Mouse (Mus musculus) spleen, adult 2 months (tissue): Measurements from ENCODE around the gene Ablim1. TPM values are rescaled to one million over a fixed set of nuclear protein-coding genes. Genes with fewer than 3 reads are reported as not detected.

Experiments
- DNase-seq, 2 experiments: peaks; one replicate each; pipeline versions ENCODE4 v3.0.0 to v3.0.0-alpha.2; 2012 to 2021; ENCODE audit warnings: low spot score in 2 of 2, low read depth in 1 of 2
- H3K27ac ChIP-seq: fragments of 200-500 bp; 2 replicates; pipeline ENCODE4 v1.5.1; 2012; ENCODE audit warnings: low read length, inconsistent platforms; ENCODE audit not compliant: insufficient read depth
- H3K27me3 ChIP-seq: fragments of 200-500 bp; 2 replicates; pipeline ENCODE4 v1.6.1; 2012; ENCODE audit warnings: mild to moderate bottlenecking, moderate library complexity, low read length, inconsistent platforms; ENCODE audit not compliant: control insufficient read depth, insufficient read depth
- H3K36me3 ChIP-seq: fragments of 200-500 bp; 2 replicates; pipeline ENCODE4 v1.6.1; 2012; ENCODE audit warnings: mild to moderate bottlenecking, low read length, inconsistent platforms; ENCODE audit not compliant: control insufficient read depth, insufficient read depth
- H3K4me1 ChIP-seq: fragments of 200-500 bp; 2 replicates; pipeline ENCODE4 v1.6.1; 2011; ENCODE audit warnings: inconsistent platforms; ENCODE audit not compliant: control insufficient read depth, insufficient read depth, insufficient read length
- H3K4me3 ChIP-seq: fragments of 200-500 bp; 2 replicates; pipeline ENCODE4 v1.5.1; 2011; ENCODE audit warnings: mild to moderate bottlenecking, inconsistent platforms; ENCODE audit not compliant: insufficient read depth, insufficient read length; ENCODE audit errors: extremely low read depth
- CTCF ChIP-seq: fragments of 200-500 bp; IDR thresholded peaks from 2 replicates; pipeline ENCODE4 v1.5.1; 2011; ENCODE audit warnings: mild to moderate bottlenecking, inconsistent platforms; ENCODE audit not compliant: insufficient read depth, insufficient read length, insufficient replicate concordance; ENCODE audit errors: extremely low read depth
- POLR2A ChIP-seq: fragments of 200-500 bp; IDR thresholded peaks from 2 replicates; pipeline ENCODE4 v1.6.1; 2011; ENCODE audit warnings: low read depth, low read length, inconsistent platforms
- WGBS: fragments of 180-500 bp; shearing (Covaris S2); methylation state at CpG from one replicate; pipeline ENCODE4 v1.1.7; 2018; 5-methylcytosine and 5-hydroxymethylcytosine counted together
- polyA plus RNA-seq: library from polyadenylated mRNA; depleted of rRNA; stranded (reverse); fragments of >200 nt; gene quantifications from 2 replicates; pipeline ENCODE4 v1.2.3, GENCODE M21; 2012; rRNA removed

Gene Ablim1
- polyA plus RNA-seq, result 53.8 and 62.0 TPM in 2 replicates

DNA sequence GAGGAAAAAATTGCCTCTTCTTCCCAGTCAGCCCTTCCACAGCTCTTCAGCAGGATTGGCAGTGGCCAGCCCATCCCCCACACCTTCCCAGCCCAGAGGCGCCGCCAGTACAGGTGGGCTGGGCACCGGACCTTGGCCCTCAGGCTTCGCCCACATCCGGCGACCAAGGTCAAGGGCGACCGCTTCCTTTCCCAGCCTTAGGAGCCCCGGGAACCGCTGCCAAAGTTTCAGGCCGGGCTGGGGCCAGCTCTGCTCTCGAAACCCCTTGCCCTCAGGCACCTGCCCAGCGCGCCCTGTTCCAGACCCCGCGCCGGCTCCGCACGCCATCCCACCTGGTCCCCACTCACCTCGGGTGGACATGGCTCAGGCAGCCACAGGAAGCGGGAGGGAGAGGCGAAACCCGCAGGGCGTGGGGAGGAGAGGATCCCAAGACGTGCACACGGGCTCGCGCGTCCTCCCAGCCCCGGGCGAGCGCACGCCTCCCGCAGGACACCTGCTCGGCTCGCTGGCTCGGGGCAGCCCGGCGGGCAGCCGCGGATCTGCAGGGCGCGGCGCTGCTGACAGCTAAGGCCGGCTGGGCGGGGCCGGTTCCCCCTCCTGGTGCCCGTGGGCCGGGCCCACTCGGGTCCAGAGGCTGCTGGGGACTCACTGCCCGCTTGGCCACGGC lies at the start of gene Ablim1:
Gene Ablim1, minus strand, starts transcription at position 574 of the 667 bp plus-strand sequence.
- peak in 1 of 2 experiments; percentile 30 for DNase-seq
- Histone ChIP-seq H3K4me3 (peak within 1 kb of the TSS; percentile 69), H3K4me1 (peaks cover 6% of the 10 kb centered on the region), H3K36me3 (no peaks in the 10 kb centered on the region), H3K27me3 (peaks cover 4% of the 10 kb centered on the region), H3K27ac (peak within 1 kb of the TSS; percentile 37; the same call in 1 of the 2 replicates)
- WGBS, result under 1% methylated on average over 52 of the region's 52 CpGs
- TF ChIP-seq CTCF (no peak), POLR2A (no peak)

DNA sequence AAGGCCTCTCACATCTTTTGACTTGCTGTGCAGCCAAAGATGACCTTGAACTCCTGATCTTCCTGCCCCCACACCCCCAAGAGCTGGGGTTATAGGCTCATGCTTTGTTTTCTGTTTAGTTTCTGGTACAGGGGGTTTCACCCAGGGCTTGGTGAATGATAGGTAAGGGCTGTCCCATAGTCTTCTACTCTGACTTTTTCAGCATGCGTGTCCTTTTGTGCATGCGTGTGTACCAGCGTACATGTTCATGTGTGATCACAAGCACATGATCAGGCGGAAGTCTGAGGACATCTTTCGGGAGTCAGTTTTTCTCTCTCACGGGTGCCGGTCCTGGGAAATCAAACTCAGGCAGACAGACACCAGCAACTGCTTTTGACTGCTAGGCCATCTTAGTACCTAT lies 48.8 kb upstream of the Ablim1 start:
- WGBS, result 88% methylated on average over 7 of the region's 7 CpGs
- H3K4me1 ChIP-seq, result peaks cover 28% of the 10 kb centered on the region

DNA sequence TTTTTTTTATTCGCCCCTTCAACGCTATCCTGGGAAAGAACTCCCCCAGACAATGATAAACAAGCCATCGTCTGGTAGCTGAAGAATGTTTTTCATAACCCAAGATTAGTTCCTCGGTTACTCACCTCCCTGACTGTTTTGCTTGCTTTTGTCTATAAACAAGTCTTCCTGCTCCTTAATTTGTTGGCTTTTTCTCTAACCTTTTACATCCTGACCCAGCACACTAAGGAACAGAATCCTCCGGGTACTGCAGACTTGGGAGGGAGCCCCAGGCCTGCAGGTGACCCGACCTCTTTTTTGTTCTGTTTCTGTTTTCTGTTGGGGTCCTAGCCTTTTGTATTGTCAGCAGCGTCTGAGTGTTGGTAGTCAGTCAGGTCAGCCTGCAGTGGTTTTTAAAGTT lies 48.4 kb upstream of the Ablim1 start:
- Histone ChIP-seq H3K27ac (no peak overlapping the region), H3K4me1 (peaks cover 32% of the 10 kb centered on the region), H3K4me3 (no peak overlapping the region), H3K36me3 (no peaks in the 10 kb centered on the region), H3K27me3 (no peaks in the 10 kb centered on the region)
- TF ChIP-seq POLR2A (no peak), CTCF (no peak)
- WGBS, result 42% methylated on average over 7 of the region's 7 CpGs
- DNase-seq, result no peak

More for the DNA sequence above, 48.8 kb upstream of the Ablim1 start:
- Histone ChIP-seq H3K4me3 (no peak overlapping the region), H3K36me3 (no peaks in the 10 kb centered on the region), H3K27ac (no peak overlapping the region), H3K27me3 (no peaks in the 10 kb centered on the region)
- TF ChIP-seq POLR2A, result no peak
- no peak for TF ChIP-seq CTCF
- no peak for DNase-seq

DNA sequence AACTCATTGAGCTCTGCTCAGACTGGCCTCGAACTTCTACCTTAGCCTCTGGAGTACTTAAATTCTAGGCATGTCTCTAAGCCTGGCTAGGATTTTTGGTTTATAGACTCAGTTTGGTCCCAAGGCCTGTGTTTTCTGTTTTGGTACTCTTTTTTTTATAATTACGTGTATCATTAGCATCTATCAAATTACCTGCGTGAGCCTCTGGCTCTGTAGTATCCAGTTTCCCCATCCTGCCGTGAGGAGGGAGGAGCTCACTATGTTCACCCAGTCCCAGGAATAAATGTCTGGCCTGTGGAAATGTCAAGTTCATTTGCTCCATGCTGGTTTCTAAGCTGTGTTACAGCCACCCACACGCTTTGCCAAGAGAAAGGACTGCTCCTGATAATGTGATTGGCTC lies 47.9 kb upstream of the Ablim1 start:
- no peak overlapping the region for H3K4me3 ChIP-seq
- 55% methylated on average over 5 of the region's 5 CpGs for WGBS
- H3K36me3 ChIP-seq, result no peaks in the 10 kb centered on the region
- TF ChIP-seq CTCF (no peak), POLR2A (no peak)
- H3K27ac ChIP-seq, result no peak overlapping the region
- H3K27me3 ChIP-seq, result no peaks in the 10 kb centered on the region
- DNase-seq, result no peak
- H3K4me1 ChIP-seq, result peaks cover 36% of the 10 kb centered on the region

DNA sequence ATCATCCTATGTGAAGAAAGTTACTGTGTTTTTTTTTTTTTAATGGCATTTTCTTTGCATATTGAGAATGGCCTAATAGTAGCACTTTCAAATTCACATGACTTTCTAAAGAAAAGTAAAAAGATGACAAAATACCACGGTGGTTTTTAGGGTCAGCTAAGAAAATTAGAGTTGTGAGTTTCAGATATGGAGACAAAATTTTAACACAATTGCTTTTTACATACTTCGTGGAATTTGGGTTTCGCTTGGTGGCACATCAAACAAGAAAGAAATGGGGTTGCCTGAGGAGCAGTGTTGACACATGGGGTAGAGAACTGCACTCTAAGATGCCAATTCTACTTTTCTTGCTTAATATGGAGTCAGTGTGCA lies 47.2 kb upstream of the Ablim1 start:
- Histone ChIP-seq H3K4me3 (peak overlapping the region; percentile 94), H3K27ac (no peak overlapping the region), H3K4me1 (peaks cover 37% of the 10 kb centered on the region), H3K36me3 (no peaks in the 10 kb centered on the region), H3K27me3 (no peaks in the 10 kb centered on the region)
- TF ChIP-seq CTCF, result no peak
- no peak for TF ChIP-seq POLR2A
- 5% methylated on average over 3 of the region's 3 CpGs for WGBS
- no peak for DNase-seq

DNA sequence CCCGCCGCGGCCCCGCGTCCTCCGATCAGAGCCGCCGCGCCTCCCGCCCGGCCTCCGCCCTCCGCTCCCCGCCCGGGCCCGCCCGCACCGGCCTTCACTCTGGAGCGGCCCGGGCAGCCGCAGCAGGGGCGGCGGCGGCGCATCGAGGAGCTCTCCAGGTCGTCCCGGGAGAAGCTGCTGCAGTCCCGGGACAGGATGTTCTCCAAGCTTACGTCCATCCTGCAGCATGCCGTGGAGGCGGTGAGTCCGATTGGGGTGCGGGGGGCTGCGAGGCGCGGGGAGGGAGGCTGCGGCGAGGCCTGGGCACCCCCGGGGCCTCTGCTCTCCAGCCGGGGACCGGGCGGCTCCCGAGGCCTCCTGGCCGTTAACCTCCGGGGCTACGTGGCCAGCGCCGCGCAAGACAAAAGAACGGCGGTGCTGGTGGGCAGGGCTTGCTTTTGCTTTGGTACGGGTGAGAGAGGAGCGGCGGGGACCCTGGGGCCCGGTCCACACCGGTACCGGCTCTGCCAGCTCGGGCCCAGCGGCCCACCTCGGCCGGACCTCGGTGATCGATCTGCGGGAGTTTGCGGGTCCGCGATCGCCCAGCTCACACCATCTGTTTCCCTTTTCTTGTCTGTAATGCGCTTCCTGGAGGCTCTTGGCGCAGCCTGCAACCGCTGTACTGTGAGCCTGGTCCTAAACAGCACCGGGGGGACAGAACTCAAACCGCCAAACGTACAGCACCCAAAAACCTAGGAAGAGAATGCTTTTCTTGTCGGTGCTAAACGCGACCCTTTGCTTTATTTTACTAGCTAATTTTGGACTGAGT lies 46.6 kb upstream of the Ablim1 start:
- peaks cover 36% of the 10 kb centered on the region for H3K4me1 ChIP-seq

More for the DNA sequence above, 46.6 kb upstream of the Ablim1 start:
- Histone ChIP-seq H3K27me3 (no peaks in the 10 kb centered on the region), H3K27ac (peak overlapping the region; percentile 88), H3K4me3 (peak overlapping the region; percentile 94), H3K36me3 (no peaks in the 10 kb centered on the region)
- peak in 1 of 2 experiments; percentile 42 for DNase-seq
- TF ChIP-seq CTCF (no peak), POLR2A (no peak)
- whole genome bisulfite sequencing, result under 1% methylated on average over 75 of the region's 78 CpGs
